Mouse (Mus musculus) neural tube, embryonic 14.5 days (tissue): ENCODE measurements around the gene Pxylp1. TPM values are rescaled to one million over a fixed set of nuclear protein-coding genes. Genes with fewer than 3 reads are reported as not detected.

Experiments used
- ATAC-seq: fragments of 200-750 bp; cut with Nextera tagmentation; 2 replicates; pipeline ENCODE4 v1.8.0; 2017; ENCODE audit warnings: low read depth, mild to moderate bottlenecking, moderate TSS enrichment, moderate library complexity
- H3K27ac ChIP-seq: fragments of 300-500 bp; sonication (generic); 2 replicates; pipeline ENCODE4 v1.5.1; 2014; ENCODE audit warnings: low read depth, mild to moderate bottlenecking, control low read depth, low read length, moderate library complexity, mixed read lengths
- H3K27me3 ChIP-seq: fragments of 300-500 bp; sonication (generic); 2 replicates; pipeline ENCODE4 v1.6.1; 2014; ENCODE audit warnings: low read length; ENCODE audit not compliant: control insufficient read depth, insufficient read depth
- H3K36me3 ChIP-seq: fragments of 300-500 bp; sonication (generic); 2 replicates; pipeline ENCODE4 v1.6.1; 2014; ENCODE audit warnings: low read length, mixed read lengths; ENCODE audit not compliant: control insufficient read depth, insufficient read depth
- H3K4me1 ChIP-seq: fragments of 300-500 bp; sonication (generic); 2 replicates; pipeline ENCODE4 v1.6.1; 2014; ENCODE audit warnings: low read length; ENCODE audit not compliant: control insufficient read depth, insufficient read depth
- H3K4me2 ChIP-seq: fragments of 300-500 bp; sonication (generic); 2 replicates; pipeline ENCODE4 v1.6.1; 2014; ENCODE audit warnings: mild to moderate bottlenecking, low read depth, low read length, control low read depth
- H3K4me3 ChIP-seq: fragments of 300-500 bp; sonication (generic); 2 replicates; pipeline ENCODE4 v1.5.1; 2014; ENCODE audit warnings: low read depth, low read length, control low read depth, mixed read lengths
- H3K9ac ChIP-seq: fragments of 300-500 bp; sonication (generic); replicated peaks from 2 replicates; pipeline ENCODE4 v1.6.1; 2014; ENCODE audit warnings: low read depth, mild to moderate bottlenecking, control low read depth, low read length, mixed read lengths
- H3K9me3 ChIP-seq: fragments of 300-500 bp; sonication (generic); 2 replicates; pipeline ENCODE4 v1.6.1; 2016; ENCODE audit warnings: low read length; ENCODE audit not compliant: control insufficient read depth
- WGBS: fragments of 180-500 bp; shearing (Covaris S2); extraction: QIAGEN DNeasy Blood & Tissue Kit; methylation state at CpG from one replicate; pipeline ENCODE4 v1.1.7; 2014; 5-methylcytosine and 5-hydroxymethylcytosine counted together
- polyA plus RNA-seq: library from polyadenylated mRNA; unstranded; fragments of >200 nt; fragmentation: Nextera tagmentation; extraction: Ambion mirVana; gene quantifications from 2 replicates; pipeline ENCODE4 v1.2.1, GENCODE M21; 2014

Gene Pxylp1
- polyA plus RNA-seq, 1 experiment from 2014 or later, result 30.3 TPM

DNA sequence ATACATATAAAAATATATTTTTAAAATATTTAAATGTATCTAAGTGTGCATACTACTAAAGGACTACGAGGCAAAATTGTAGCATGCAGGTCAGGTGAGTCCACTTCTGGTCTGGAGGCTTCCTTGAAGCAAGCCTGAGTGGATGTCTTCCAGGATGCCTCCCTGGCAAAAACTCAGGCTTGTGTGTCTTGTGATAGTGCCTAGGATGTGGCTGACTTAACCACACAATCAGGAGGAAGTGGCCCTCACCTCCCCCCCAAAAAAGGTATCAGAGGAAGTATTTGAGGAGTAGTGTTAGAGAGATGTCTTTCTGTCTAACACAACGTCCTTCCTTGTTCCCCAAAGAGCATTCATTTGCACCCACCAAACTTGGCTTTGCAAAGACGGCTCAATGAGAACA lies 107.3 kb downstream of the Pxylp1 start:
- Histone ChIP-seq H3K27me3 (no peaks in the 10 kb centered on the region), H3K9ac (no peak overlapping the region), H3K4me2 (no peak overlapping the region), H3K9me3 (no peaks in the 10 kb centered on the region), H3K27ac (no peak overlapping the region), H3K4me1 (no peaks in the 10 kb centered on the region), H3K36me3 (no peaks in the 10 kb centered on the region), H3K4me3 (no peak overlapping the region)
- ATAC-seq, result no peak
- WGBS, result 77% methylated on average over 3 of the region's 3 CpGs

GRCm38 (mm10) chr9:96783667-96784066 lies 108.8 kb downstream of the Pxylp1 start:
- Histone ChIP-seq H3K9ac (no peak overlapping the region), H3K4me3 (no peak overlapping the region), H3K9me3 (no peaks in the 10 kb centered on the region), H3K4me1 (no peaks in the 10 kb centered on the region), H3K27me3 (no peaks in the 10 kb centered on the region), H3K4me2 (no peak overlapping the region), H3K27ac (no peak overlapping the region), H3K36me3 (no peaks in the 10 kb centered on the region)
- WGBS, result 90% methylated on average over 9 of the region's 9 CpGs
- no peak for ATAC-seq

GRCm38 (mm10) chr9:96783258-96783657 lies 109.2 kb downstream of the Pxylp1 start:
- Histone ChIP-seq H3K9ac (no peak overlapping the region), H3K4me1 (no peaks in the 10 kb centered on the region), H3K4me2 (no peak overlapping the region), H3K27ac (no peak overlapping the region), H3K4me3 (no peak overlapping the region), H3K36me3 (no peaks in the 10 kb centered on the region), H3K9me3 (no peaks in the 10 kb centered on the region), H3K27me3 (no peaks in the 10 kb centered on the region)
- WGBS, result 71% methylated on average over 5 of the region's 5 CpGs
- ATAC-seq, result no peak

DNA sequence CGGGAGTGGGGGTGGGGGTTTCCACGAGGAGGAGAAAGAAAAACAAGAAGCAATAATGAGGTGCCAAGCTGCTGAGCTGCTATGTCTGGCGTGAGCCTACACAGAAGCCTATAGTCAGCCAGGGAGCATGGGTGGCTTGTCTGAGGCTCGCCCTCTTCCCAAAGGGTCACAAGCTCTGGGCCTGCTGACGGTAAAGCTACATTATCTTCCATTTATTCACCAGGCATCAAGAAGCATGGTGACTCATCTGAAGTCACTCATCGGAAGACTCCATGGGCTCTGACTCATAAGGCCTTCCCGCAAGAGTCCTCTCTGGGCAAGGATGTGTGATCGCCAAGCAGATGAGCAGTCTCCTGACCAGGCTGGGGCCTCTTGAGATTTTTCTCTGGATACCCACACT lies 110.4 kb downstream of the Pxylp1 start:
- Histone ChIP-seq H3K9me3 (no peaks in the 10 kb centered on the region), H3K27ac (no peak overlapping the region), H3K4me3 (no peak overlapping the region), H3K9ac (no peak overlapping the region), H3K27me3 (no peaks in the 10 kb centered on the region), H3K4me2 (no peak overlapping the region), H3K4me1 (no peaks in the 10 kb centered on the region), H3K36me3 (no peaks in the 10 kb centered on the region)
- no peak for ATAC-seq
- 86% methylated on average over 8 of the region's 8 CpGs for WGBS

Other genes with a start within 250 kb of the Pxylp1 start
- 55.0 and 71.2 TPM in 2 replicates for gene Zbtb38, start 139.8 kb downstream of the Pxylp1 start, polyA plus RNA-seq
- gene Spsb4, start 126.2 kb upstream of the Pxylp1 start, polyA plus RNA-seq, result 22.9 and 29.7 TPM in 2 replicates
- gene Slc25a36, start 218.5 kb upstream of the Pxylp1 start, polyA plus RNA-seq, result 120 and 127 TPM in 2 replicates